Mouse (Mus musculus): ENCODE data around the gene Mc3r. TPM values are rescaled to one million over a fixed set of nuclear protein-coding genes. Genes with fewer than 3 reads are reported as not detected.
A peak's percentile ranks its signal among the peaks of the same experiment; 100 is the strongest.

Mc3r gene
- total RNA-seq, 1 experiment from 2014 or later = not detected

DNA sequence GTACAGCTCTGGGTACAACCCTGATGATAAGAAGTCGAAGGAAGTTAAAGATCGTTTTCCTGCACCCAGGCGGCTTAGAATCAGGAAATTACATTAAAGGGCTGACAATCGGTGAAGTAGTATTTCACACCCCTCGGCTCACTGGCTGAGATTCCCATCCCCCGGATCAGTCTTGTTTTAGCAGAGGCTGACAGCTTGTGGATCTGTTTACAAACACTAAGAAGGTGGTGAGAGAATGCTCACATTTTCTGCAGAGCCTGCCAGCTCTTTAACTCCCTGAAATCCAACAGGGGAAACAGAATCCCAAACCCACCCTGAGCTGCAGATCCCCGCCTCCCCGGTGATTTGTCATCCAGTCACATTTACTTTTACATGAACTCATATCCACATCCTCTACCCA, 2.8 kb upstream of the Mc3r start:
- ATAC-seq (replicated peaks; ENCODE audit: low read depth, poor library complexity, severe bottlenecking) = no peak

DNA sequence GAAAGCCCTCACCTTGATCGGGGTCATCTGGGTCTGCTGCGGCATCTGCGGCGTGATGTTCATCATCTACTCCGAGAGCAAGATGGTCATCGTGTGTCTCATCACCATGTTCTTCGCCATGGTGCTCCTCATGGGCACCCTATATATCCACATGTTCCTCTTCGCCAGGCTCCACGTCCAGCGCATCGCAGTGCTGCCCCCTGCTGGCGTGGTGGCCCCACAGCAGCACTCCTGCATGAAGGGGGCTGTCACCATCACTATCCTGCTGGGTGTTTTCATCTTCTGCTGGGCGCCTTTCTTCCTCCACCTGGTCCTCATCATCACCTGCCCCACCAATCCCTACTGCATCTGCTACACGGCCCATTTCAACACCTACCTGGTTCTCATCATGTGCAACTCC, 1.0 kb downstream of the Mc3r start:
- 0 out of 2 replicates have a peak, but pooled peaks have one; percentile 18 for ATAC-seq (replicated peaks; ENCODE audit: low read depth, poor library complexity, severe bottlenecking)

DNA sequence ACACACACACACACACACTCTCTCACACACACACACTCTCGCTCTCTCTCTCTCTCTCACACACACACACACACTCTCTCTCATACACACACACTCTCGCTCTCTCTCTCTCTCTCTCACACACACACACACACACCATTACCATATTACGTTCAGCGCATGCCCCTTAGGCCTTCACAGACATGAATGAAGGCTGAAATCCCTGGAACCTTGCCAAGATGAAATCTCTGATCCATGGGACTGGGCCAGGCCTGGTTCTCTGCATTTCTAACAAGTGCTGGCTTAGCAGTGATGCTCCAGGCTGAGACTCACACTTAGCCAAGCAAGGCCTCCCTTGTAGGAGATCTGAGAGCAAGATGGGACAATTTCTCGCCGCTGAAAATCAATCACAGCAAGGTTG, 8.1 kb downstream of the Mc3r start:
- ATAC-seq (replicated peaks; ENCODE audit: low read depth, poor library complexity, severe bottlenecking) = no peak

DNA sequence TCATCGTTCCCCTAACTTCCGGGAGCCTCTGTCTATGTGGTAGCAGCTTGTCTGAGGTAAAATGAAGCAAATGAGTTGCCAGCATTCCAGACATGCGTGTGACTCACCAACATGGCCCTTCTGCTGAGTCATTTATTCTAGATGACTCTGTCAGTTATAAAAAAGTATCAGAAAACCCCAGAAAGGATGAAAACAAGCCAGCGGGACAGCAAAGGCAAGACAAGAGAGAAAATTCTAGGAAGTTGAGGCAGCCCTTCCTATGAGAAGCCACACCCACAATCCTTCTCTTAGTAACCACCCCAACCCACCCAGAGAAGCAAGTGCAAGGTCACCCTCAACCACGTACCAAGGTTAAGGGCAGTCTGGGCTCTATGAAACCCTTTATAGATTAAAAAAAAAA, 8.7 kb downstream of the Mc3r start:
- ATAC-seq (replicated peaks; ENCODE audit: low read depth, poor library complexity, severe bottlenecking) = no peak

DNA sequence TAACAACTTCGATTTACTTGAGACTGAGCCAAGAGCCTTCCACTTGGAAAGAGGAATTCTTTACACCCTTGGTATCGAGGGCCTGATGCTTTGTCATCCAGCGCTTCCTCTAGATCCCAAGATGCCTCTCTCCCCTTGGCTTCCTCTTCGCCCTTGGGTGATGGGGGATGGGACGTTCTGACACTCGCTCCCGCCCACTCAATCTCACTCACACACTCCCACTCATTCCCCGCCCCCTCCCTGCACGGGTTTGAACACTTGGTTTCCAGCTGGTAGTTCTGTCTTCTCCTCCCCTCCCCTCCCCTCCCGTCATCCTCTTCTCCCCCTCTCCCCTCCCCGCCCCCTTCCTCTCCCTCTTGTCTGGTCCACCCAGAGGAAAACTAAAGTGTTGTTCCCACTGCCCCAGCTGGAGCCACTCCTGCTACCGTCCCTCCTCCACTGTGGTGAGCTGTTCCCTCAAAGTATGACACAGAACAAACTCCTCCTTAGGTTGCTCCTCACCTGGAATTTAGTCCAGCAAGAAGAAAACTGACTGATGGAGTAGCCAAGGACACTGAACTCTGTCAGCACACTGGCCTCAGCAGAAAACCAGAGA, 9.3 kb downstream of the Mc3r start:
- ATAC-seq (replicated peaks; ENCODE audit: low read depth, poor library complexity, severe bottlenecking) = no peak

DNA sequence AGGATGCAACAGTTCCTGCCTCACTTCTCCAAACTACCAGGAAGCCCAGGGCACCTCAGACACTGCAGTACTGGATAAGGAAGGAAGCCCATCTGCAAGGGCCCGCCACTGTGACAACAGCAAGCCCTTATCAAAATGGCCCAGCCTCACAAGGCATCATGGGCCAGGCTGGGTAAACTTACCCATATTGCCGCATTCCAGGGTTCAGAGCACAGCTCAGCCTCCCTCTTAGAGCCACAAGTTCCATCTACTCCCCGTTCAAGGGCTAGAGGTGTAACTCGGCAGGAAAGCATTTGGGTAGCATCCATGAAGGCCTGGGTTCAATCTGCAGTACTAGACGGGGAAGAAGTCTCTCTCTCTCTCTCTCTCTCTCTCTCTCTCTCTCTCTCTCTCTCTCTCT, 11.8 kb downstream of the Mc3r start:
- no peak for ATAC-seq (replicated peaks; ENCODE audit: low read depth, poor library complexity, severe bottlenecking)

DNA sequence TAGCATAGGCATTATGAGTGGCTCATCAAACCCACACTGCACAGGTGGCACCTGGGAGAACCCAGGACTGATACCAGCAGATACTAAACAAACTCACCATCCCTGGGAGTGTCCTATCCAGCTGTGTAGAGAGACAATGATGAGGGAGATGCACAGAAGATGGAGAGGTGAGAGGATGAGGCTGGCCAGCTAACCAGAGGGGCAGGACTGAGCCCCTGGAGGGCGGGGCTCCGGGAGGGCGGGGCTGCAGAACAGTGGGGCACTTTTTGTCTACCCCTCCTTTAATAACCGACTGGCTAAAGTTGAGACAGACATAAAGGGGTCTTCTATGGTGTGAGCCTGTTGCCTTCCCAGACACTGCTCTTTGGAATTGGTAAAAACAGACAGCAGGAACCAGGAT, 13.1 kb downstream of the Mc3r start:
- ATAC-seq (replicated peaks; ENCODE audit: low read depth, poor library complexity, severe bottlenecking) = no peak

DNA sequence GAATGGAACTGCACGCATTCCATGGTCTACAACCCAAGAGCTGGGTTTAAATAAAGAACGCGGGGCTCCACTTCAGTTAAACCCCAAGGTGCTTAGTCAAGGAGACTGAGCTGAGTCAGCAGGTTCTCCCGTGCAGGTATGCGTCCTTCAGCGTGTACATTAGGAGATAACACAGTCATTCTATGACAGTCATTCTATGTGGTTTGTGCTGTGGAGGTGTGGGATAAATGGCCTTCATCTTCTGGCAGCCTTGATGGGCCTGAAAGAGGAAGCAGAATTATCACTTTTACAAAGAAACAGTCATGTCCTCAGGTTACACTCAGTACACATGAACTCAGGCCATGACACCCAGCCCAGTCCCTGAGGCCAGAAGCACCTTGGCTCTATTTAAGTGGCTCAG, 14.9 kb downstream of the Mc3r start:
- no peak for ATAC-seq (replicated peaks; ENCODE audit: low read depth, poor library complexity, severe bottlenecking)

DNA sequence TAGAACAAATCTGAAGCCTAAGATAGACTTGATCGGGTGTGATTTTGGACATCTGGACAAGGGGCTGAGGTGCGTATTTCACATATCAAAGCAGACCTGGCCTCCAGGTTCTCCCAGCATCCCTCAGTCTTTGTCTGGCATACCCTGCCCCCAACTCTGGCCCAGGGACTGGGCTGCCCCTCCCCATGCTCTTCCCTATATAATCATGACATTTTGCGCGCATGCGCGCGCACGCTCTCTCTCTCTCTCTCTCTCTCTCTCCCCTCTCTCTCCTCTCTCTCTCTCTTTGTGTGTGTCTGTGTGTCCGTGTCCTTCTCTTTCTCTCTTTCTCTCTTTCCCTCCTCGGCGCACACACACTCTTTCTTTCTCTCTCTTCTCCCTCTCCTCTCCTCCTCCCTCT, 21.6 kb downstream of the Mc3r start:
- no peak for ATAC-seq (replicated peaks; ENCODE audit: low read depth, poor library complexity, severe bottlenecking)

DNA sequence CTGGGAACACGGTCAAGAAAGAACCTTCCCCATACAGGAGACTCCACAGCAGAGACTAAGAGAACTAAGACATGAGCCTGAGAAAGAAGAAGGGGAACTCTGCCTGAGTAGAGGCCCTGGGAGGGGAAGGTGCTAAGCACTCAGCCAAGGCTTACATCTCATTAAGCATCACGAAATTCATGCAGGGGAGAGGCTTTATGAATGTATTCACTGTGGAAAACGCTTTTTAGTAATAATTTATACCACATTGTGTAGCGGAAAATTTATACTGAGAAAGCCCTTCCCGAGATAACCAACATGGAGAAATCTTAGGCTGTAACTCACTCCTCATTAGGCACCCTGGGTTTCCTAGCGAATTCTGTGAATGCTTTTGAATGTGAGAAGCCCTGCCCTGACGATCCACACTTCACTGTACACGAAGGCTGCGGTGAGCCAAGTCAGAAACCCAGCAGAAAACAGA, 22.2 kb downstream of the Mc3r start:
- no peak for ATAC-seq (replicated peaks; ENCODE audit: low read depth, poor library complexity, severe bottlenecking)

DNA sequence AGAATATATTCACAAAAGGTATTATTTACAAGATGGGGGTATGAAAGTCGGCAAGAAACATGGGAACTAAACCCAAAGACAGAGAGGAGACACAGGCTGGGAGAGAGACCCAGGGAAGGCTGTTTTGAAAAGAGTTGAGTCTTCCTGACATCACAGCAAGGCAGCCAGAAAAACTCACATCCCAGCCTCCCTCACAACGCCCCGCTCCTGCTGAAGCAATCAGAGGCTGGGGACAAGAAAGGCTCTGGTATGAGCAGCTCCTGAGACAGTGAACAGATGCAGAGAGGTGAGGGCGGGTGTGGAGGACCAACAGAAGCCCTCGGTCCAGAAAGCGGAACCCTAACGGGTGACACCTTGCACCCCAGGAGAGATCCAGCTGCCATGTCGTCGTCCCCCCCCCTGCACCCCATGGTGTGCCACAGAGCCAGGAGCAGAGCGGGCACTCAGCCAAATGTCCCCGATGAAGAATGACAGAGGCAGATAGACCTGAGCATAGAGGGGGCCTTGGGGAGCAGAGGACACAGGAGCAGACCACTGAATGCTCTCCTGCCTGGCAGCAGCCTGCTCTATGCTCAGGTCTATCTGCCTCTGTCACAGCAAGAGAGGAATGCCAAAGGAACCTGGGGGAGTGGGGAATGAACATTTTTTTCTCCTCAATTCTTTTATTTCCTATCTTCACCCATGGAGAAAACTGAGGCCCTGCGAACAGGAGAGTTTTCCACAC, 22.8 kb downstream of the Mc3r start:
- no peak for ATAC-seq (replicated peaks; ENCODE audit: low read depth, poor library complexity, severe bottlenecking)

DNA sequence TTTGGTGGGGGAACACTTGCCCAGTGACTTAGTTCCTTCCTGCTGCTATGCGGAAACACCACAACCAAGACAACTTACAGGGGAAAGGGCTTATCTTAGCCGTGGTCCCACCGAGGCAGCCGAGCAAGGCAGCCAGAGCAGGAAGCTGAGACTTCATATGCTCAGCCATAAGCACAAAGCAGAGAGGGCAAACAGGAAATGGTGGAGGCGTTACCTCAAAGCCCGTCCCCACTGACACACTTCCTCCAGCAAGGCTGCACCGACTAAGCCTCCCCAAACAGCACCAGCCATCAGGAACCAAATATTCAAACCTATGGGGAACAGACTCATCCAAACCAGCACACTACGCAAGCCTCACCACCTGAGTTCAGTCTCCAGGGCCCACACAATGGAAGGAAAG, 26.4 kb downstream of the Mc3r start:
- no peak for ATAC-seq (replicated peaks; ENCODE audit: low read depth, poor library complexity, severe bottlenecking)

DNA sequence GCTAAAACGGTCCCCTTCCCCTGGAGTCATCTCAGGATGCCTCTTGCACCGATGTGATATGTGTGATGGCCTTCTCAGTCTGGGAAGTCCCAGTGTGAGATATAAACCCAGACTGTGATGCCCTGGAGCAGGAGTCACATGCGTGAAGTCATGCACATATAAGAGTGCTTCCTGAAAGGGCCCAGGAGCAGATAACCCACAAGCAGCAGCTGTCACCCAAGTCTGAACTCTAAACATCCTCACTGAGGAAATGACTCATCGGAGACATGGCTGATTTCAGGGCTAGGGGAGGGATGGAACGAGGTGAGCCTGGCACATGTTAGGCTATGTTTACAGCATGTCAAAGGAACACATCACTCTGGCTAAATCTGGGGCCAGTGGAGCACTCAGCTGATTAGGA, 27.9 kb downstream of the Mc3r start:
- no peak for ATAC-seq (replicated peaks; ENCODE audit: low read depth, poor library complexity, severe bottlenecking)

DNA sequence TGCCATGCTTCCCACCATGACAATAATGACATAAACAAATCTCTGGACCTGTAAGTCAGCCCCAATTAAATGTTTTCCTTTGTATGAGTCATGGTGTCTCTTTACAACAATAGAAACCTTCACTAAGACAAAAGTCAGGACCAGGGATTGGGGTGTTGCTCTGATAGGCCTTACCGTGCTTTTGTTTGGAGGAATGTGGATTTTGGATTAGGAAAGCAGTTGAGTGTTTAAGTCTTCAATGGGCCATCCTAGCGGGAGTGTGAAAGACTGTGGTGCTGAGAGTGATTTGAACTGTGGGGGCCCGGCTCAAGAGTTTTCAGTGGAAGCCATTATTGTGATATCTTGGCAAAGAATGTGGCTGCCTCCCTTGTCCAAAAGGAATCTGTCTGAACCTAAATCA, 30.7 kb downstream of the Mc3r start:
- no peak for ATAC-seq (replicated peaks; ENCODE audit: low read depth, poor library complexity, severe bottlenecking)

DNA sequence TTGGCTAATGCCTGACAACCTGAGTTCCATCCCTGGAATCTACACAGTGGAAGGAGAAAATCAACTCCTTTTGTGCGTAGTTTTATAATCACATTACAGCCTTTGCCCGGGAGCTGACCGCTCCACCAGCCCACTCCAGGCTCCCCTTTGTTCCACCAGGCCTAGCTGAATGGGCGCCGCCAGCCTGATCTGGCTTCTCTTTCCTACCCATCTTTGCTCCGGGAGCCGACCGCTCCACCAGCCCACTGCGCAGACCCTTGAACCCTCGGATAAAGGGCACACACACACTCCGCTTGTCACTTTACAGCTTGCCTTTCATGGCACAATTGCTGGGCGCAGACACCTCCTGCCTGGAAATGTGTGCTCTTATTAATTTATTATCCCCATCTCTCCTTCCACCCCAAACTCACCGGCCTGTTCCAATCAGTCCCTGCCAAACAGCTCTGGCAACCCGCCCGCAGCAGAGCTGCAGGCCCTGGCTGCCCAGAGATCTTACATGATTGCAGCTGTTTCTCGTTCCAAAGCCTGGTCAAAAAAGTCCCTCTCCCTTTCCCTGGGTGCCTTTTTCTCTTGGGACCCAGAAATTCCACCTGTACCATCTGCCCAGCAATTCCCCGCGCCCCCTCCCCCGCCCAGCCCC, 33.9 kb downstream of the Mc3r start:
- ATAC-seq (replicated peaks; ENCODE audit: low read depth, poor library complexity, severe bottlenecking) = no peak

DNA sequence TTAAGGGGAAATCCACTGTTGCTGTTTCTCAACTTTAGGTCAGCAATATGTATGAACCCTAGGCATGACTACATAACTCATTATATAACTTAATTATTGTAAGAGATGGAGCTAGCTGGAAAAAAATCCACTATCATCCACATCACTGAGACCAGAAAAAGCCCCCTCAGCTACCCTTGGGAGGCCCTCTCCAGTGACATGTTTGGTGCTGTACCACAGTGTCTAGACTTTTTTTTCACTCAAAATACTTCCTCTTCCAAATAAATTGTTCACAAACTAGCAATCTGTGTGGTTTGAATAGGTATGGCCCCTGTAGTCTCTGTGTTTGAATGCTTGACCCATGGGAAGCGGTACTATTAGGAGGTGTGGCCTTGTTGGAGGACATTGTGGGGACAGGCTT, 39.4 kb downstream of the Mc3r start:
- ATAC-seq (replicated peaks; ENCODE audit: low read depth, poor library complexity, severe bottlenecking) = no peak

DNA sequence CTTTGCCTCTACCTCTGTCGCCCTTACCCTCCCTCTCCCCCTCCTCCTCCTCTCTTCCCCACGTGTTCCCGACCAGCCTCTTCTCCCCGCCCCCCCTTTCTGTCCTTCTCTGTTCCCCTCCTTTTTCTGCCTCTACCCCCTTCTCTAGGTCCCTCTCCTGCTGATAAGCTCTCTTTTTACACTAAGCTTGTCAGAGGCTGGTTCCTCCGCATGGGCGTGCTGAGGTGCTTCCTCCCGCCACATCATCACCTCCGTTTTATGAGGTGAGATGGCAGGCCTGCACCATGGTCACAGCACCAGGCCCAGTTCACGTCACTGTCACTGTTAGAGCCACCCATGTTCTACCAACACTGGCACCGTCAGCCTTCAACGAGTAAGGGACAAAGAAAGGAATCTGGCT, 40.7 kb downstream of the Mc3r start:
- no peak for ATAC-seq (replicated peaks; ENCODE audit: low read depth, poor library complexity, severe bottlenecking)

DNA sequence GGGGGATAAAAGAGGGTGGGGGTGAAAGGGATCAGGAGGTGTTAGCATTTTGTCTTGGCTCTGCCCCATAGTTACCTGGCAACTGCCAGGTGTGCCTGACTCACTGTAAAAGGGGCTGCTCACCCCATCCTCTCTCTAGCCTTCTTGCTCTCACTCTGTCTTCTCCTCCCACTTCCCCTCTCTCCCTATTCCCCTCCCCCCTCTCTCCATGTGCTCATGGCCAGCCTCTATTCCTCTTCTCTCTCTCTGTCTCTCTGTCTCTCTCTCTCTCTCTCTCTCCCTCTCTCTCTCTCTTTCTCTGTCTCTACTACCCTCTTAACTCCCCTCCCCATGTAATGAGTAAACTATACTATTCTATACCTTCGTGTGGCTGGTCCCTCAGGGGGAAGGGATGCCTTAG, 41.3 kb downstream of the Mc3r start:
- ATAC-seq (replicated peaks; ENCODE audit: low read depth, poor library complexity, severe bottlenecking) = no peak

DNA sequence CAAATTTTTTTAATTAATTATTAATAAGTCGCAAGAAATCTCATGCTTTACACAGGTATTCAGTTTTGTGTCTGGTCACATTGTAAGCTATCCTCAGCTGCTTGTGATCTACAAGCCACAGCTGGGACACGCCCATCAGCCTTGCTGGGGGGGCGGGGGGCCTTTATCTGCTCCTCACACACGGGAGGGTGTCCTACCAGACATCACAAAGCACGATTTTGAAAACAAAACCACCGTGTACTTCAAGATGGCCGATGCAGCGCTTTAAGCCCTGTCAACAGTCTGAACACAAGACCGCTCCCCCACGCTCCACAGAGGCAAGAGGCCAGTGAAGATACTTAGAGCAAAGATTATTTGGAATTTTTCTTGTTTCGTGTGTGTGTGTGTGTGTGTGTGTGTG, 42.2 kb downstream of the Mc3r start:
- ATAC-seq (replicated peaks; ENCODE audit: low read depth, poor library complexity, severe bottlenecking) = no peak; the same call in 1 of the 2 replicates

DNA sequence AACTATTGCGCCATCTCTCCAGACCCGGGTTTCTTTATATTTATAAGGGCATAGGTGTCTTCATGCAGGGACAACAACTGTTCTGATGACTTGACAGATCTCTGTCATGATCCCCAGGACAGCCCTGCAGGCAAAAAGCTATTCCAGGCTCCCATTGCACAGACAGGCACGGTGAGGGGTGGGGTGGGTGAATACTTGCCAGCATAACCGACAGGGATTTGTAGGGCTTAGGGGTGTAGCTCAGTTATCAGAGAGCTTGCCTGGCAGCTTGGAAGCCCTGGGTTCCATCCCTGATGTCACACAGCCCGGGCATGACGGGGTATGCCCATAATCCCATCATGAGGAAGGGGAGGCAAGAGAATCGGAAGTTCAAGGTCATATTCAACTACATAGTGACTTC, 42.7 kb downstream of the Mc3r start:
- ATAC-seq (replicated peaks; ENCODE audit: low read depth, poor library complexity, severe bottlenecking) = no peak

DNA sequence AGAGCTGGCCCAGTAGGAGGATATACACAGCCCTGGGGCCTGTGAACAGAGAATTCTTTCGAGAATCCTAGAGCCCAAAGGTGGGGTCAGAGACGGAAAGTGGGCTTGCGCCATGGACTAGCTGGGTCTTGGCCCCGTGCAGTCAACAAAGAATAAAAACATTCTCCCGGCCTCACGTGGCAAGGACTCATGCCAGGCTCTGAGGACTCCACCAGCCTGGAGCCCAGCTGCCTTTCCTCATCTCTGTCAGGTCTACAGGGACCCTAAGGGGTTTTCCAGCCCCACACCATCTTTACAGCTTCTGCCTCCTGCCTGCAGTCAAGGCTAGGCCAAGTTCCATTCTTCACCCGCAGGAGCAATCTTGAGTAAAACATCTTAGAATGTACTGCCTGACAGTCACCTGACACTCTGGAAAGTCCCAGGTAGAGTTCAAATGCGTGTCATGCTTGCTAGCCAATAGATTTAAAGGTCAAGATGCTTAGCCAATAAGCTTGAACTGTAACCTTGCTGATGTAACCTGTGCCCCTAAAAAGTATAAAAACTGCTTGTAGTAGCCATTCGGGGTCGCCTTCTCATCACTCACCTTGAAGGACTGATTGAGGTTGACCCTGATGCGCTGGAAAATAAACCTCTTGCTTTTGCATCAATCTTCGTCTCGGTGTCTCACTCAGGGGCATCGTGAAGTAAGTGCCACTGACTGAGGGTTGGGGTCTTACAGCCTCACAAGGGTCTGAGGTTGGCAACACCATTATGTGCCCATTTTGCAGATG, 43.6 kb downstream of the Mc3r start:
- ATAC-seq (replicated peaks; ENCODE audit: low read depth, poor library complexity, severe bottlenecking) = no peak
